Mouse (Mus musculus) thymus, adult 2 months (tissue): Measurements from ENCODE around the gene Dock9. TPM values are rescaled to one million over a fixed set of nuclear protein-coding genes. Genes with fewer than 3 reads are reported as not detected.

Experiments used
- DNase-seq: peaks from one replicate; pipeline ENCODE4 v3.0.0; 2021
- H3K27ac ChIP-seq: fragments of 200-500 bp; 2 replicates; pipeline ENCODE4 v1.5.1; 2012; ENCODE audit warnings: low read length, control low read depth; ENCODE audit not compliant: control insufficient read depth, insufficient read depth
- H3K27me3 ChIP-seq: fragments of 200-500 bp; 2 replicates; pipeline ENCODE4 v1.6.1; 2012; ENCODE audit warnings: mild to moderate bottlenecking, low read length, moderate library complexity, mixed read lengths; ENCODE audit not compliant: control insufficient read depth, insufficient read depth
- H3K36me3 ChIP-seq: fragments of 200-500 bp; 2 replicates; pipeline ENCODE4 v1.6.1; 2012; ENCODE audit warnings: mild to moderate bottlenecking, low read length, moderate library complexity; ENCODE audit not compliant: control insufficient read depth, insufficient read depth
- H3K4me1 ChIP-seq: fragments of 200-500 bp; replicated peaks from 2 replicates; pipeline ENCODE4 v1.6.1; 2012; ENCODE audit warnings: low read length; ENCODE audit not compliant: control insufficient read depth, insufficient read depth
- H3K4me3 ChIP-seq: fragments of 200-500 bp; 2 replicates; pipeline ENCODE4 v1.5.1; 2012; ENCODE audit warnings: mild to moderate bottlenecking, low read length, control low read depth, moderate library complexity; ENCODE audit not compliant: control insufficient read depth, insufficient read depth
- CTCF ChIP-seq: fragments of 200-500 bp; IDR thresholded peaks from 2 replicates; pipeline ENCODE4 v1.5.1; 2012; ENCODE audit warnings: mild to moderate bottlenecking, control low read depth, low read length, moderate library complexity, borderline replicate concordance; ENCODE audit not compliant: control insufficient read depth, poor library complexity, insufficient read depth; ENCODE audit errors: extremely low read depth
- POLR2A ChIP-seq: fragments of 200-500 bp; IDR thresholded peaks from 2 replicates; pipeline ENCODE4 v1.6.1; 2012; ENCODE audit warnings: mild to moderate bottlenecking, low read length, control low read depth, moderate library complexity; ENCODE audit not compliant: control insufficient read depth, poor library complexity, insufficient read depth; ENCODE audit errors: extremely low read depth
- WGBS: fragments of 180-500 bp; shearing (Covaris S2); methylation state at CpG from one replicate; pipeline ENCODE4 v1.1.7; 2018; 5-methylcytosine and 5-hydroxymethylcytosine counted together
- polyA plus RNA-seq: library from polyadenylated mRNA; depleted of rRNA; stranded (reverse); fragments of >200 nt; gene quantifications from 2 replicates; pipeline ENCODE4 v1.2.3, GENCODE M21; 2012; rRNA removed

Gene Dock9
- polyA plus RNA-seq: 12.9 and 13.2 TPM in 2 replicates

DNA sequence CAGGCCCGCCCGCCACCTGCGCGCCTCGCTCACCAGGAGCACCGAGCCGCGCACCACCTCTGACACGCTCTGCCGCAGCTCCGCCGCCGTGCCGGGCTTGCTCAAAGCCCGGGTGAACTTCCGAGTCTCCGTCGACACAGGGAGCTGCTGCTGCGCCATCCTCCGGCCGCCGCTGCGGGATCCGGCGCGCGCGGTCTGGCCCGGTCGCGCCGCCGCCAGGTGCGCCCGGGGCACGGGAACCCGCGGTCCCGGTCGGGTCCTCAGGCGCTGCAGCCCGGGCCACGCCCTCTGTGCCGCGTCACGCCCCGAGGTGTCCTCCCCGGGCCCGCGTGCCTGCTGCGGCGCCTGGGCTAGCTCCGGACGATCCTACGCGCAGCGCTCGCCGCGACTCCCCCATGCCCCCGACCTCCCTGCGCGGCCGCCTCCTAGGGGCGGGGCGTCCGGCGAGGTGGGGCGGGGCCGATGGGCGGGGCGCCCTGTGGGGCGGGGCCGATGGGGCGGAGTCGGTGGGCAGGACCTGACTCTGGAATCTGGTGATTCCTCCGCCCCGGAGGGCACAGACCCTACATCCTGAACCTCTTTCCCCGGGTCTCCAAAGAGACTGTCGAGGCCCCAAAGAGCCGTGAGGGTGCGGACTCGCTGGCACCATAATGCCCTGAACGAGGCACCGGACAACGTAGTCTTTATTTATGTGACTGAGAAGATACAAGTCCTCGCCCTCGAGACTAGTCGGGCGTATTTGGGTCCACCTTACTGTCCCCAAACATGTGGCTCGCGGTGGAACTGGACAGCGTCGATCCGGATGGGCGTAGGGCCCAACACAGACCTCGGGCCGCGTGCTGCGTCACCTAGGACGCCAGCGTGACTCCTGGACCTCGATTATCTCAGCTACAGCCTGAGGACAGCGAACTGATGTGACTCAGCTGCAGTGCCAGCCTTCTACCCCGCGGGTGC, at the start of gene Dock9:
TSS of gene Dock9 (minus strand) at position 381 of the 954 bp plus-strand sequence.
- Histone ChIP-seq H3K36me3 (no peaks in the 10 kb centered on the region), H3K4me3 (peak within 1 kb of the TSS; percentile 67), H3K4me1 (peaks cover 14% of the 10 kb centered on the region), H3K27ac (peak within 1 kb of the TSS; percentile 6; the same call in 1 of the 2 replicates), H3K27me3 (no peaks in the 10 kb centered on the region)
- WGBS: under 1% methylated on average over 106 of the region's 106 CpGs
- TF ChIP-seq CTCF (peak; percentile 66; the same call in 1 of the 2 replicates), POLR2A (no peak)
- peak; percentile 86 for DNase-seq

DNA sequence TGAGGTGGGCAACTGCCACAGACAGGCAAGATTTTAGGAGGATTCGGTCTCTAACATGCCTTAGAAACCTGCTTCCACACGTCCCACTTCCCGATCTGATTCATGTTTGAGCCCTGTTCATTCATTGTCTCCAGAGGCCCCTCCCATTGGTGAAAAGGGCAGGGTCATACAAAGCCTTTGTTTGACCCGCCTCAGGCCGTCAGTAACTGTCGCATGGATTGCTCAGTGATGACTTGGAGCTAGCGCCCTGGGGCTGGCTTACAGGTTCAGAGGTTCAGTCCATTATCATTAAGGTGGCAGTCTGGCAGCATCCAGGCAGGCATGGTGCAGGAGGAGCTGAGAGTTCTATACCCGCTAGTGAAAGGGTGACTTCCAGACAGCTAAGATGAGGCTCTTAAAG, 46.8 kb upstream of the Dock9 start:
- 96% methylated on average over 8 of the region's 8 CpGs for WGBS
- no peak for DNase-seq
- no peaks in the 10 kb centered on the region for H3K27me3 ChIP-seq
- H3K27ac ChIP-seq: no peak overlapping the region
- H3K36me3 ChIP-seq: no peaks in the 10 kb centered on the region
- peaks cover 4% of the 10 kb centered on the region; the same call in 1 of the 2 replicates for H3K4me1 ChIP-seq
- TF ChIP-seq POLR2A (no peak), CTCF (no peak)
- no peak overlapping the region for H3K4me3 ChIP-seq

DNA sequence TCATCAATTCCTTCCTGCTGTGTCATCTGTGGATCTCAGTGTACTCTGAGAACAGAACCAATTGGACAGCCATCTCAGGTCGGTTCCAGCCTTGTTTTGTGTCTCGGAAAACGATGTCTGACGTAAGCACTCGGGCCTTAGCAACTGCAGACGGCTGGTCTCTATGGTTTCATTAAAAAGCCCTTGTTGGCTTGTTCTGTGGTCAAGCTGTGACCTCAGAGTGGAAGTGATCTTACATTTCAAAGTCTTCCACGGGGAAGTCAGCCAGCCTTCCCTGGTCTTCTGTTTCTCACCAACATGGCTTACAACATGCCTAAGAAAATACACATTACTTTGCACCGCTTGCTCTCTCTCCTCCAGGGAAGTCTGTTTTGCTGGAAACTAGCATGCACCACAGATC, 42.6 kb upstream of the Dock9 start:
- TF ChIP-seq POLR2A (no peak), CTCF (no peak)
- Histone ChIP-seq H3K27me3 (no peaks in the 10 kb centered on the region), H3K36me3 (no peaks in the 10 kb centered on the region), H3K4me3 (no peak overlapping the region), H3K4me1 (no peaks in the 10 kb centered on the region), H3K27ac (no peak overlapping the region)
- 62% methylated on average over 8 of the region's 8 CpGs for WGBS
- DNase-seq: no peak

DNA sequence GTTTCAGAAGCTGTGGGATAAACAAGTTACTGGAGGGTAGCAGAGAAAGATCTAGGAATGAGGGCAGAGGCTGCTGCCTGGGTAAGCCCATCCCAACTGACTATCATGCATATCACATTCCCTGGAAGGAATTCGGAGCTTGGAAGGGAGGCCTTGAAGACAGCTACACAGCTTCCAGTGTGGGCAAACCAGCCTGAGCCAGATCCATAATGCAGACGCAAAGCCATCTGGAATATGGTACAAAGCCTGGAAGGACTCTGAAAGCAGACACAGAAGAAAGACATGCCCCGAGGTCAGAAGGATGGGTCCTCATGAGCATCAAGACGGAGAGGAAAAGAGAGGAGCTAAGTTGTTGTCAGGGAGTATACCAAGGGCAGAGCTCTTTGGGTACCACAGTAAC, 40.5 kb upstream of the Dock9 start:
- Histone ChIP-seq H3K36me3 (no peaks in the 10 kb centered on the region), H3K4me3 (no peak overlapping the region), H3K27ac (no peak overlapping the region), H3K27me3 (no peaks in the 10 kb centered on the region), H3K4me1 (no peaks in the 10 kb centered on the region)
- no peak for DNase-seq
- WGBS: 92% methylated on average over 4 of the region's 4 CpGs
- TF ChIP-seq POLR2A: no peak
- TF ChIP-seq CTCF: no peak

DNA sequence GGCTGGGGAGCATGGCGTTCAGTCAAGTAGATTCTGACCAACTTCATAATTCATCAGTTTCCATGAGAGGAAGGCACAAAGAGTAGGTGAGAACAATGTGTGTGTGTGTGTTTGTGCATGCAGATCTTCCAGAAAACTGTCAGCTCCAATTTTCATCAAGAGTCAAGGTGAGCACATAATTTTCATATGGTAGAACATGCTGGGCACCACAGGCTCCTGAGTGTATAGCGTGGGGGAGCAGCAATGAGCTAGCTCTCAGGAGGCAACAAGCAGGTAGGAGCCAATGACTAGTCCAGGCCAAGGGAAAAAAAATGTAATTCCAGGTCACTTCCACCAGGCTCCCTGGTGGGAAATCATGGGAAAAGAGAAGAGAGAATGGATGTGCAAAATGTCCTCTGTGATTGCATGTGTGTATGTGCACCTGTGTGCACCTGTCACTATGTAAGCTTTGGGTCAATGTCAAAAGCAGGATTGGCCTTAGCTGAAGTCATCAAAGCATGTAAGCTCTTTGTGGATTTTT, 35.4 kb upstream of the Dock9 start:
- 96% methylated on average over 2 of the region's 2 CpGs for WGBS
- Histone ChIP-seq H3K36me3 (no peaks in the 10 kb centered on the region), H3K4me1 (peaks cover 11% of the 10 kb centered on the region), H3K4me3 (no peak overlapping the region), H3K27me3 (no peaks in the 10 kb centered on the region), H3K27ac (no peak overlapping the region)
- no peak for TF ChIP-seq POLR2A
- TF ChIP-seq CTCF: no peak
- DNase-seq: no peak

DNA sequence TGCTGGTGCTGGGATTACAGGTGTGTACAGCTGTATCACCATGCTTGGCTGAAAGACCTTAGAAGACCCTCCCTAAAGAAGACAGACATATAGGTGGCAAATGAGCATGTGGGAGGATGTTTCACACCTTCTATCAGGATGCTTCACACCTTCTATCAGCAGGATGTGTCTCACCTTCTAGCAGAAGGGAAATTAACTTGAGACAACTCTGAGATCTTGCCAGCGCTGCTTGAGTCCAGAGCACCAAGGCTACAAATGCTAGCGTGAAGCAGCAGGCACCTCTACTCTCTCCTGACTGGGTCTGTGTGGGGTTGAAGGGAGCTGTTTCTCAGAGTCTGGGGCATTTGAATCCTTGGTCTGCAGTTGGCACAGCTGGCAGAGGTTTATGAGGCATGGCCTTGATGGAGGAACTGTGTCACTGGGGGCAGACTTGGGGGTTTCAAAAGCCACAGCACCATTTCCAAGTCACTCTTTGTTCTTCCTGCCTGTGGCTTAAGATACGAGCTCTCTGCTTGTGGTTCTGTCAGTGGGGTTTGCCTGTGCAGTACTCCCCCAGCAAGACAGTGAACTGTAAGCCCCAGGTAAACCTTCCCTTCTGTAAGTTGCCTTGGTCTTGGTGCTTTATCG, 32.3 kb upstream of the Dock9 start:
- Histone ChIP-seq H3K36me3 (no peaks in the 10 kb centered on the region), H3K4me1 (peaks cover 14% of the 10 kb centered on the region), H3K4me3 (no peak overlapping the region), H3K27ac (peak overlapping the region; percentile 22; the same call in 1 of the 2 replicates), H3K27me3 (no peaks in the 10 kb centered on the region)
- DNase-seq: peak; percentile 30
- no peak for TF ChIP-seq CTCF
- no peak for TF ChIP-seq POLR2A
- 10% methylated on average over 4 of the region's 4 CpGs for WGBS
